Mouse (Mus musculus) inflammation-experienced regulatory T-cells, adult 16 weeks (primary cell): ENCODE results near the gene Glb1. TPM values are rescaled to one million over a fixed set of nuclear protein-coding genes. Genes with fewer than 3 reads are reported as not detected.

Experiments
- polyA plus RNA-seq: library from polyadenylated mRNA; unstranded; fragments of 100-300 nt; shearing (Covaris generic); gene quantifications from one replicate; pipeline ENCODE4 v1.2.1, GENCODE M21; 2017

Glb1 gene
- polyA plus RNA-seq = 54.6 TPM

GRCm38 (mm10) chr9:114400949-114401684, at the start of gene Glb1, which contains the start of gene Tmppe:
Glb1 (plus strand) TSS chr9:114401076.
Tmppe (plus strand) TSS chr9:114401105.

GRCm38 (mm10) chr9:114389905-114390748, 10.7 kb upstream of the Glb1 start, which contains the start of gene Crtap:
Crtap (minus strand) TSS chr9:114390675.

DNA sequence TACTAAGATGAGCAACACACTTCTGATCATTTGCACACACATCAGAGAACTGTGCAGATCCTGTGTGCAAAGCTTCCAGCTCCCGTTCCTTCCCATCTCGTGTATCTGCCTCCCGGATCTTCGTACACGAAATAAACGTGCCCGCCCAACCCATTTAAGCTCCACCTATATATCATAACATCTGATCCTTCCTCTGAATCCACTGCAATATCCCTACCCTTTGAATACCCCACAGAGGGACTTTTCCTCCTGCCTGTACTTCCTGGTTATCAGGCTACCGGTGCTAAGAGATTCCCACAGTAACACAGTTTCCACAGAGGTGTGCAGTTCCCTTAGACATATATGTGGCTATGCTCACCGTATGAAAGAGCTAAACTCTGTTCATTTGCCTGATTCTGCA, 103.9 kb downstream of the Glb1 start, which contains the start of gene Ccr4:
Gene Ccr4 (minus strand): TSS at position 101 of the 400 bp plus-strand sequence.

DNA sequence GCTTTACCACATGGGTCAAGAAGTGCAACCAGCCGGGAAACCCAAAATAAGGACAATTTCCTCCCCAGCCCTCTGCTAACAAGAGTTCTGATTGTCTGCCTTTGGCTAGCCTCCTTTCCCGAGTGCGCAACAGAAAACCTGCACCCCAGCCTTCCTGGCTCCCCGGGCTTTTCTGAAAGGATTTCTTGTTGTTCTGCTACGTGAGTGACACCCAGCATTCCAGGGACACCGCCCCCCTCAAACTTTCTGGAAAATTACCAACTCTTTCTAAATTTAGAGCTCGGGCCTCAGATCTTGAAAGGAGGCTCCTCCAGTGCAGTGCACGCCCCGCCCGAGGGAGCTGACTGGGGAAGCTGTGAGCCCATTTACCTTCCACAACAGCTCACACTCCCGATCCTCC, 114.5 kb downstream of the Glb1 start, which contains the start of gene C130032M10Rik:
Gene C130032M10Rik (plus strand): TSS at position 334 of the 400 bp plus-strand sequence.

Other genes starting within 250 kb of the Glb1 start
- gene Bcl2a1c, start 70.9 kb upstream of the Glb1 start, polyA plus RNA-seq = 4.8 TPM
- 2.8 TPM for gene Crtap, start 10.4 kb upstream of the Glb1 start, polyA plus RNA-seq
- 29.1 TPM for gene Tmppe, start within 50 bp of the Glb1 start, polyA plus RNA-seq
- gene Ccr4, start 103.8 kb downstream of the Glb1 start, polyA plus RNA-seq = 47.8 TPM
- not detected for gene C130032M10Rik, start 114.6 kb downstream of the Glb1 start, polyA plus RNA-seq
- not detected for gene Trim71, start 163.3 kb downstream of the Glb1 start, polyA plus RNA-seq
- 69.9 TPM for gene Cnot10, start 239.1 kb downstream of the Glb1 start, polyA plus RNA-seq